Mouse (Mus musculus) thymus, adult 2 months (tissue): Measurements from ENCODE around the gene Lrrk1.

Source experiments
- CTCF ChIP-seq: fragments of 200-500 bp; IDR thresholded peaks from 2 replicates; pipeline ENCODE4 v1.5.1; 2012; ENCODE audit warnings: mild to moderate bottlenecking, control low read depth, low read length, moderate library complexity, borderline replicate concordance; ENCODE audit not compliant: control insufficient read depth, poor library complexity, insufficient read depth; ENCODE audit errors: extremely low read depth
- POLR2A ChIP-seq: fragments of 200-500 bp; IDR thresholded peaks from 2 replicates; pipeline ENCODE4 v1.6.1; 2012; ENCODE audit warnings: mild to moderate bottlenecking, low read length, control low read depth, moderate library complexity; ENCODE audit not compliant: control insufficient read depth, poor library complexity, insufficient read depth; ENCODE audit errors: extremely low read depth

GRCm38 (mm10) chr7:66229433-66229832 is 158.7 kb downstream of the Lrrk1 start:
- no peak for TF ChIP-seq POLR2A
- TF ChIP-seq CTCF, result no peak
